Mouse (Mus musculus) T-helper 2 cell (primary cell): ENCODE measurements around the gene Ackr4.

Experiments used
- in situ Hi-C: fragments of 300-600 bp; cut with MboI, MseI; formaldehyde crosslinking; loops from one replicate; pipeline ENCODE4 v1.15.1; 2025; ENCODE audit warnings: high pct_unique_total_duplicates

Gene Ackr4

GRCm38 (mm10) chr9:104106930-104107329, 19.8 kb downstream of the Ackr4 start:
- in situ Hi-C loops = no loop called here

- in situ Hi-C loops = no loop called here
Measured at GRCm38 (mm10) chr9:104104986-104105385, 21.7 kb downstream of the Ackr4 start.

- in situ Hi-C loops = no loop called here
Measured at GRCm38 (mm10) chr9:104102901-104103300, 23.8 kb downstream of the Ackr4 start.

DNA sequence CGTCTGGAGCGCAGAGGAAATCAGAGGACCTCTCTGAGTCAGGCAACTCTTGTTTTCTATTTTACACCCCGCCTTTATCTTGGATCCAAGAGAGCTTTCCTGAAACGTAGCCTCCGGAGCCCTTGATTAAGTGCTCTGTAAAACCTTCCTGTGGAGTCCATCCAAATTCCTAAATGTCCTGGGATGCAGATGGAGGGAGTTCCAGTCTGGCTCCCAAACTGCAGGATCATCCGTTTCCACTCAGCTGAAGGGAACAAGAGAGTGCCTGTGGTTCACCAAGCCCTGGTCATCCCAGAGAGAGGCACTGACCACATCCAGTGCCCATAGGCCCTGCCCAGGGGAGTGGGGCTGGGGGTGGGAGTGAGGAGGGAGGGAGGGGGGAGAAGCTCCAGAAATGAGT, 24.4 kb downstream of the Ackr4 start:
- in situ Hi-C loops = no loop called here

GRCm38 (mm10) chr9:104101458-104101857, 25.3 kb downstream of the Ackr4 start:
- in situ Hi-C loops = no loop called here

DNA sequence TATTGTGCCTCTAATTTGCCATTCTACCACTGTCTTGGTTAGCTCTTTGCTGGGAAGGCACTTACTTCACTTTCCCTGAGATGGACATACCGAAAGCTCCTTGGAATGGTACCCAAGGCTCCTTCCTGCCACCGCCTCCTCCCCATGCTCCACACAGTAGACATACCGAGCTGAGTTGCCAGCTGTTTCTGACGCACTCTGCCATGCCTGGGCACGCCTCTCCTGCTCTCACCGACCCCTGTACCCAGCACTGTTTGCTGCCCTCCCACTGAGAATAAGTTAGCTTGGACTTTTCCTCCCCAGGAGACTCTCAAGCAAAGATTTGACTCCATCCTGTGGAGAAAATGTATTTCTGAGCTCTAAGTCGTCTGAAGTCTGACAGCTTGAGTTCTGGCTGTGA, 25.9 kb downstream of the Ackr4 start:
- in situ Hi-C loops = no loop called here

DNA sequence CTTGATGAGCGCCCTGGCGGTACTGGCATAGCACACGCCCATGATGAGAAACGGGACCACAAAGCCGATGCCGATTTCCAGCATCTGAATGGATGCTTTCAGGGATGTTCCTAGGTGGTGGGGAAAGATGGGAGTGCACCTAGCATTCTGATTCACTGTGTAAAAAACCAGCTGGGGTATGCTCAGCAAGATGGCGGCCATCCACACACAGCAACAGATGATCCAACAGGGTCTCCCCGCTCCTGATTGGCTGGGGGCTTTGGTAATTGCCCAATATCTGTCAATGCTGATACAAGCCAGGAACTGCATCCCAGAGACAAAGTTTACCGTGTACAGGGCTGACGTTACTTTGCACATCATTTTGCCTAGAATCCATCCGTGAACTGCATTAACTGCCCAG, 27.7 kb downstream of the Ackr4 start:
- in situ Hi-C loops = no loop called here

DNA sequence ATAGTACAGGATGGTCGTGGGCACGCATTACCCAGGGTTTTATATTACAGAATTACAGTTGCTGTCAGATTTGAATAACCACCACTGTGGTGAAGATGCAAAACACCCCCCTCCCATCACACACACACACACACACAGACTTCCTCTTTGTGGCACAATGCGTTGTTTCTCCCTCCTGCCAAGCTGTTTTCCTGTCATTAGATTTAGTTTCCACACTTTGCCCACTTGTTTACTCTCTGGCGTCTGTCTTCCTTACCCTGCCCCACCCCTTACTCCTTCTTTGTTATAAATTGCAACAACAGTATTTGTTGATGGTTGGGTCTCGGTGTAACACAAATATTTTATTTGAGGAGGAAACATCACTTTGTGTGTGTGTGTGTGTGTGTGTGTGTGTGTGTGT, 28.5 kb downstream of the Ackr4 start:
- in situ Hi-C loops = no loop called here

- in situ Hi-C loops = no loop called here
Measured at GRCm38 (mm10) chr9:104092945-104093344, 33.8 kb downstream of the Ackr4 start.

GRCm38 (mm10) chr9:104088555-104088954, 38.2 kb downstream of the Ackr4 start:
- in situ Hi-C loops = no loop called here

DNA sequence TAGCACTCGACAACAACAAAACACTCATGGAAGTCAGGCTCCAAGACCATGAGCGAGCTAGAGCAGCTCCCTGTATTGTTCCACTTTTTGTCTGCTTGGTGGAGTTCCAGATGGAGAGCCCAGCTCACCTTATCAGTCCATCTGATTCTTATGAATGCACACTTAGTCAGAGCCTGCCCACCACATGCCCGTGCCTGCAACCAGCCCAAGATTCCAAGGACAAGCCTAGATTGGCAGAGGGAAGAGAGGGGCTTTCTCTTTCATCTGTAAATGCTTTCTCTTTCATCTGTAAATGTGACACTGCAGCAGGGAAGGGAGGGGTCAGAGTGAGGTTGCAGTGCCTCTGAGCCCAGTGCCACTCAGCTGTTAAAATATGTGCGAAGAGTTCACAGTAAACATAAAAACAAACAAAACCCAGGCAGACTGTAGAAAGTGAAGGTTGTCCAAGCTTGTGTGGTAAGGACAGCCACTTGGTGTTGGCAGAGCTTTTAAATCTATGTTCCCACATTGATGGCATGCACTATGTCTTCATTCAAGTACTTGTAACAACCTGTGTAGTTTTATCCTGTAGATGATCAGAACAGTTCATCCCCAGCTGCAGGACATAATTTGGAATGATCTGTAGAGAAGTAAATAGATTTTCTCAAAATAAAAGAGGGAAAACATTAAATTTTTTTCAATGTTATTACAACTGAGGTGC, 40.9 kb downstream of the Ackr4 start:
- in situ Hi-C loops = no loop called here

GRCm38 (mm10) chr9:104080038-104080437, 46.7 kb downstream of the Ackr4 start:
- in situ Hi-C loops = no loop called here

DNA sequence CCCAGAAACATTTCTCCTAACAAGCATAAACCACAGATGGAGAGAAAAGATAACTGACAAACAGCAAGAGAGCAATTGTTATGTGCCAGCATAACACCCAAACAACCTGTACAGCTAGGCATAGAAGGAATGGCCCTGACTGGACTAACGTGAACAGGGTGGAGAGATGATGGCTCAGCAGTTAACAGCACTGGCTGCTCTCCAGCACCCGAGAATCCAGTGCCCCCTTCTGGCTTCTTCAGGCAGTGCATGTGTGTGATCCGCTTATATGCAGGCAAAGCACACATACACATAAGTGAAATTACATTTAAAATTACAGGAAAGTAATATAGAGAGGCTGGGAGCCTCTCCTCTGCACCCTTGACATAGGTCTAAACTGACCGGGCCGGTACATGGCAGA, 47.4 kb downstream of the Ackr4 start:
- in situ Hi-C loops = no loop called here

- in situ Hi-C loops = no loop called here
Measured at GRCm38 (mm10) chr9:104078780-104079179, 48.0 kb downstream of the Ackr4 start.

DNA sequence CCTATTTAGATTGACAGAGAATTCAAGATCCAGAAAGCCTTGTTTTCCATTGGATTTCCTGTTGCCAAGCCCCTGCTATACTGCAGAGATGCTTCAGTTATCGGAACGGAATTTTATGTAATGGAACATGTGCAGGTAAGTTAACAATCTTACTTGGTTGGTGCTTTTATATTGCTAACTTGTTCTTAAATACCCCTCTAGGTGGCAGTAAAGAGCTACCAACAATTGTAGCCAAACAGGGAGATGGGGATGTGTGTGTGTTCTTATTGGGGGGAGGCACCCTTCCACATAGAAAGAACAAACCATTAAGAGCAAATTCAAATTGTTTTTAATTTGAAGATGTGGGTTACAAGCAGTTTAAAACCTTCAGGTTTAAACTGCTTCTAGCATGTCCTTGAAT, 50.9 kb downstream of the Ackr4 start:
- in situ Hi-C loops = no loop called here

- in situ Hi-C loops = no loop called here
Measured at GRCm38 (mm10) chr9:104070863-104071604, 55.7 kb downstream of the Ackr4 start.

DNA sequence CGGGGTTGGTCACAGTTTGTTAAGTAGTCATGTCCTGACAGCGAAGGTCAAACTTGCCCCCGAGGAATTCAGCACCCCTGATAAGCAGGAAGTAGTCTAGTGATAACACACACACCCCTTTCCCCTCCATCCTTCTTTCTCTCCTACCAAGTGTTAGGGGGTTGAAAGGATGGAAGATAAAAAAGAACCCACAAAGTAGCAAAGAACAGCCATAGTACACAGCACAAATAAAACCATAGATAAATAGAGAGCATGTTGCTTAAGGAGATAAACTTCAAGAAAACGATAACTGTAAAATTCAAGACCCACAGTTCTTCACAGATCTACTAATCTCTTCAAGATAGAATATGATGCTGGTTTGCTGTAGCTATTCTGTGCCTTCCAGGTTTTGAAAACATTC, 56.5 kb downstream of the Ackr4 start:
- in situ Hi-C loops = no loop called here

GRCm38 (mm10) chr9:104064571-104064970, 62.2 kb downstream of the Ackr4 start:
- in situ Hi-C loops = loop anchor here (5.0 kb wide), 1 partner anchor 62 kb away; the partner anchor contains the start of gene Nphp3

GRCm38 (mm10) chr9:104063244-104063961, 63.3 kb downstream of the Ackr4 start, which contains the start of gene Acad11:
TSS of gene Acad11 (plus strand) at chr9:104063377.
- in situ Hi-C loops = loop anchor here (5.0 kb wide), 1 partner anchor 61 kb away; the partner anchor contains the start of gene Nphp3

- in situ Hi-C loops = loop anchor here (5.0 kb wide), 1 partner anchor 60 kb away; the partner anchor contains the start of gene Nphp3
Measured at GRCm38 (mm10) chr9:104062430-104063243, 64.1 kb downstream of the Ackr4 start, which contains the start of gene Uba5. TSS of gene Uba5 (minus strand) at chr9:104063134.

GRCm38 (mm10) chr9:104051028-104051427, 75.7 kb downstream of the Ackr4 start:
- in situ Hi-C loops = no loop called here
